Mouse (Mus musculus): Measurements from ENCODE around the gene Lamc2. TPM values are rescaled to one million over a fixed set of nuclear protein-coding genes. Genes with fewer than 3 reads are reported as not detected.

Lamc2 gene
- polyA plus RNA-seq, 1 experiment from 2014 or later = 1.0 TPM

DNA sequence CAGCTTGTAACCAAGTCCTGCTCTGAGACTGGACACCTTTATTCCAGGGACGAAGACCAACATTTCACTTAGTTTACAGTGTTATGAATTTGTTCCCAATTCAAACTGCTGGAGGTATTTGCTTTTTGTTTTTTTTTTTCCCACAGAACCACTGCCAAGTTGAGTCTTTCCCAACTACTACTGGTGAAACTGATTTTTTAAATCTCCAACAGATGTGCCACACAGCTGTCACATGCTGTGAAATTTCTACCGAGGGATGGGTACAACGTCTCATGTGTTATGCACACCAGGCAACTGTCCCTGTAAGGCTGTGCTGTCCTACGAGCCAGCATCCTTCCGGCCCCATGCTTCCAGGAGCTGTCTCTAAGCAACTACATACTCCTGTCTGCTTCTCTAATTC lies 18.0 kb downstream of the Lamc2 start:
- ATAC-seq (replicated peaks; ENCODE audit: low FRiP score) (no peak), DNase-seq (ENCODE audit: low spot score) (no peak)
- Histone ChIP-seq H3K4me2 (no peak overlapping the region), H3K36me3 (ENCODE audit: control insufficient read depth, insufficient read depth, low read length) (no peaks in the 10 kb centered on the region), H3K9me3 (ENCODE audit: control insufficient read depth, low read length) (no peaks in the 10 kb centered on the region), H3K27me3 (replicated peaks; ENCODE audit: control insufficient read depth, insufficient read depth, low read length) (no peaks in the 10 kb centered on the region), H3K4me3 (ENCODE audit: low read depth, low read length) (no peak overlapping the region), H3K27ac (ENCODE audit: low read depth, low read length) (no peak overlapping the region), H3K9ac (ENCODE audit: low read depth, low read length) (no peak overlapping the region), H3K4me1 (replicated peaks; ENCODE audit: control insufficient read depth, insufficient read depth, low read length) (peaks cover 4% of the 10 kb centered on the region)
- WGBS = 88% methylated on average over 5 of the region's 5 CpGs

GRCm38 (mm10) chr1:153163831-153164230 lies 22.4 kb downstream of the Lamc2 start:
- no peaks in the 10 kb centered on the region for H3K4me1 ChIP-seq (replicated peaks; ENCODE audit: control insufficient read depth, insufficient read depth, low read length)
- H3K4me3 ChIP-seq (ENCODE audit: low read depth, low read length) = no peak overlapping the region
- no peak for ATAC-seq (replicated peaks; ENCODE audit: low FRiP score)
- no peaks in the 10 kb centered on the region for H3K27me3 ChIP-seq (replicated peaks; ENCODE audit: control insufficient read depth, insufficient read depth, low read length)
- H3K9ac ChIP-seq (ENCODE audit: low read depth, low read length) = no peak overlapping the region
- H3K36me3 ChIP-seq (ENCODE audit: control insufficient read depth, insufficient read depth, low read length) = no peaks in the 10 kb centered on the region
- WGBS = 66% methylated on average over 3 of the region's 3 CpGs
- no peak overlapping the region for H3K27ac ChIP-seq (ENCODE audit: low read depth, low read length)
- no peak overlapping the region for H3K4me2 ChIP-seq
- no peaks in the 10 kb centered on the region for H3K9me3 ChIP-seq (ENCODE audit: control insufficient read depth, low read length)
- no peak for DNase-seq (ENCODE audit: low spot score)

DNA sequence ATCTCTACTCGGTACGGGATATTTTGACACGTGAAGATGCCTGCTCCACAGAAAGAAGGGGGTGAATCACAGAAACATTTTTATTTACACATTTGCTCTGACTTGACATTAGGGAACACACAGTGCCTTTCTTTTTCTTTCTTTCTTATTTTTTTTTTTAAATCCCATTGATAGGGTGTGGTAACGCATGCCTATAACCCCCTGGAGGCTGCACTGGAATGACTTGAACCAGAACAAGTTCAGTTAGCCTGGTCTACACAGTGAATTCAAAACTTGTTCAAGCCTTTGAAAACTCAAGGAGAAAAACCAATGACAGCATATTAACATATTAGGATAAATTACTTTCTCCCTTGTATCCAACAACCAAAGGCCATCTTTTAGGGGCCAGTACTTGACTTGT lies 27.1 kb downstream of the Lamc2 start:
- no peak overlapping the region for H3K4me3 ChIP-seq (ENCODE audit: low read depth, low read length)
- no peak overlapping the region for H3K27ac ChIP-seq (ENCODE audit: low read depth, low read length)
- no peaks in the 10 kb centered on the region for H3K36me3 ChIP-seq (ENCODE audit: control insufficient read depth, insufficient read depth, low read length)
- no peak overlapping the region for H3K4me2 ChIP-seq
- no peaks in the 10 kb centered on the region for H3K27me3 ChIP-seq (replicated peaks; ENCODE audit: control insufficient read depth, insufficient read depth, low read length)
- H3K9me3 ChIP-seq (ENCODE audit: control insufficient read depth, low read length) = no peaks in the 10 kb centered on the region
- DNase-seq (ENCODE audit: low spot score) (no peak), ATAC-seq (replicated peaks; ENCODE audit: low FRiP score) (no peak)
- no peaks in the 10 kb centered on the region for H3K4me1 ChIP-seq (replicated peaks; ENCODE audit: control insufficient read depth, insufficient read depth, low read length)
- no peak overlapping the region for H3K9ac ChIP-seq (ENCODE audit: low read depth, low read length)
- WGBS = 94% methylated on average over 4 of the region's 4 CpGs

DNA sequence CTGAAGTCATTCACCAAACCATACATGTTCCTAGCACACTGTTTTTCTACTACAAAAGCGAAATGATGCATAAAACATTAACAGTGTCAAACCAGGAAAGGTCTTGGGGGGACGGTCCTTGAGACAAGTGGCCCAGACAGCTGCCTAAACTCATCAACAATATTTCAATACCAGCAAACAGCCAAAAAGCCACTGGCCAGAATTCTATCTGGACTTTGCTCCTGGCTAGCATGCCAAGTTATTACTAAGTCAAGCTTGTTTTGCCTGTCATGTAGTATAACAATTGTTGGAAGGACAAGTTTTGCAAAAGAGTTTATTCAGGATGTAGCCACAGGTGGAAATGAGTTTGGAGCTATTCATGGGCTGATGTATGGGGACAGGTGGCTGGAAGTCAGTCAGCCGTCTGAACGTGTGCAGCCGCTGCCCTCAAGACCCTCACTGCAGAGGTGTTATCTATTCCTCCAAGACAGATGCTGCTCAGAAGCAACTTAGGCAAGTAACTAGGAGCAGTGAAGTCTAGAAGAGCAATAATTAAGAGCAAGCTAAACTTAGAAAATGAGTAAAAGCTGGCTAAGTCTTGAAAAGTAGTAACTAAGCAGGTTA lies 29.1 kb downstream of the Lamc2 start:
- no peak overlapping the region for H3K4me3 ChIP-seq (ENCODE audit: low read depth, low read length)
- DNase-seq (ENCODE audit: low spot score) (no peak), ATAC-seq (replicated peaks; ENCODE audit: low FRiP score) (no peak)
- H3K4me1 ChIP-seq (replicated peaks; ENCODE audit: control insufficient read depth, insufficient read depth, low read length) = no peaks in the 10 kb centered on the region
- no peaks in the 10 kb centered on the region for H3K36me3 ChIP-seq (ENCODE audit: control insufficient read depth, insufficient read depth, low read length)
- no peak overlapping the region for H3K4me2 ChIP-seq
- no peak overlapping the region for H3K9ac ChIP-seq (ENCODE audit: low read depth, low read length)
- H3K9me3 ChIP-seq (ENCODE audit: control insufficient read depth, low read length) = no peaks in the 10 kb centered on the region
- WGBS = 69% methylated on average over 5 of the region's 5 CpGs
- H3K27ac ChIP-seq (ENCODE audit: low read depth, low read length) = no peak overlapping the region
- H3K27me3 ChIP-seq (replicated peaks; ENCODE audit: control insufficient read depth, insufficient read depth, low read length) = no peaks in the 10 kb centered on the region

- DNase-seq (ENCODE audit: low spot score) (no peak), ATAC-seq (replicated peaks; ENCODE audit: low FRiP score) (no peak)
- Histone ChIP-seq H3K9me3 (ENCODE audit: control insufficient read depth, low read length) (no peaks in the 10 kb centered on the region), H3K4me2 (no peak overlapping the region), H3K36me3 (ENCODE audit: control insufficient read depth, insufficient read depth, low read length) (no peaks in the 10 kb centered on the region), H3K27me3 (replicated peaks; ENCODE audit: control insufficient read depth, insufficient read depth, low read length) (no peaks in the 10 kb centered on the region), H3K27ac (ENCODE audit: low read depth, low read length) (no peak overlapping the region), H3K9ac (ENCODE audit: low read depth, low read length) (no peak overlapping the region), H3K4me3 (ENCODE audit: low read depth, low read length) (no peak overlapping the region), H3K4me1 (replicated peaks; ENCODE audit: control insufficient read depth, insufficient read depth, low read length) (no peaks in the 10 kb centered on the region)
- 74% methylated on average over 8 of the region's 8 CpGs for WGBS
Measured at GRCm38 (mm10) chr1:153155364-153155763, 30.9 kb downstream of the Lamc2 start.

DNA sequence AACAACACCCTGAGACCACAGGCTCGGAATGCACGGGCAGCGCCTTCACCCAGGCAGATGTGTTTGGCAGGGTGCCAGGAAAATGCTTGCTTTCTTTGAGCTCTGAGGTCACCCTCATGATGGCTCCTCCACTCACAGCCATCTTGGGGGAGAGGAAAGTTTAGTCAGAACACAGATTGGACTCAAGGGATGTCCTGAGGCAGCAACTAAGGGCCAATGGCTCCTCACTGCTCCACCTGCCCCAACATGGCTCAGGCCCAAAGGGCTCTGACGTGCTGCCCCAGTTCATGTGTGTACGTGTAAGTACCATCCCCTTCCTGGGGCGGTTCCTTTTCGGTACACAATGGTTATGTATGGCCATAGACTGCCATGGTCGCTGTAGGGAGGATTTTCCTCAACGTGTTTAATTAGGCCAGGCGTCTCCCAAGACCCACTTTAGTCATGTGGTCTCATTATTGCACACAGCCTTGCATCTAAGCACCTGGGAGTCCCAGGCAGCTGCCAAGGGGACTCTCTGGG lies 32.6 kb downstream of the Lamc2 start:
- Histone ChIP-seq H3K4me2 (no peak overlapping the region), H3K9ac (ENCODE audit: low read depth, low read length) (no peak overlapping the region), H3K4me3 (ENCODE audit: low read depth, low read length) (no peak overlapping the region), H3K27ac (ENCODE audit: low read depth, low read length) (no peak overlapping the region), H3K9me3 (ENCODE audit: control insufficient read depth, low read length) (no peaks in the 10 kb centered on the region), H3K36me3 (ENCODE audit: control insufficient read depth, insufficient read depth, low read length) (no peaks in the 10 kb centered on the region), H3K4me1 (replicated peaks; ENCODE audit: control insufficient read depth, insufficient read depth, low read length) (no peaks in the 10 kb centered on the region), H3K27me3 (replicated peaks; ENCODE audit: control insufficient read depth, insufficient read depth, low read length) (no peaks in the 10 kb centered on the region)
- WGBS = 74% methylated on average over 10 of the region's 10 CpGs
- ATAC-seq (replicated peaks; ENCODE audit: low FRiP score) = no peak
- DNase-seq (ENCODE audit: low spot score) = no peak

GRCm38 (mm10) chr1:153152594-153152993 lies 33.7 kb downstream of the Lamc2 start:
- H3K27me3 ChIP-seq (replicated peaks; ENCODE audit: control insufficient read depth, insufficient read depth, low read length) = no peaks in the 10 kb centered on the region
- 84% methylated on average over 7 of the region's 7 CpGs for WGBS
- H3K27ac ChIP-seq (ENCODE audit: low read depth, low read length) = no peak overlapping the region
- no peak overlapping the region for H3K9ac ChIP-seq (ENCODE audit: low read depth, low read length)
- DNase-seq (ENCODE audit: low spot score) = no peak
- H3K4me3 ChIP-seq (ENCODE audit: low read depth, low read length) = no peak overlapping the region
- ATAC-seq (replicated peaks; ENCODE audit: low FRiP score) = no peak
- no peak overlapping the region for H3K4me2 ChIP-seq
- H3K36me3 ChIP-seq (ENCODE audit: control insufficient read depth, insufficient read depth, low read length) = no peaks in the 10 kb centered on the region
- H3K9me3 ChIP-seq (ENCODE audit: control insufficient read depth, low read length) = no peaks in the 10 kb centered on the region
- H3K4me1 ChIP-seq (replicated peaks; ENCODE audit: control insufficient read depth, insufficient read depth, low read length) = no peaks in the 10 kb centered on the region

DNA sequence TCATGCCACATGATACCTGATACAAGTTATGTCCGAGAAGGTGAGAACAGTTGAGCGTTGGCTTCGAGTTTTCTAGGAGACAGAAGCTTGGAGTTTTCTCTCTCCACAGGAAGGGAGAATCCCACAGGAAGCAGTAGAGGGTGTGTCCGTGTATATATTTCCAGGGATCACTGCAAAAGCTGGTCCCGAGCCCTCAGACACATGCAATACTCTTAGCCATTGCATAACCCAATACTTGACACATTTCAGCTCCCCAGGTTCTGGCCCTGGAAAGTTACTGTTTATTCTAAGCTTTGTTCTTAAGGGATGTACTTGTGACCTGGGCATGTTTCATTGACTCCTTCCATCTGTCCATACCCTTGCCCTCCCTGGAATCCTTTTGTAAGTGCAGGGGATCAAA lies 40.5 kb downstream of the Lamc2 start:
- Histone ChIP-seq H3K4me2 (no peak overlapping the region), H3K27me3 (replicated peaks; ENCODE audit: control insufficient read depth, insufficient read depth, low read length) (no peaks in the 10 kb centered on the region), H3K36me3 (ENCODE audit: control insufficient read depth, insufficient read depth, low read length) (no peaks in the 10 kb centered on the region), H3K9me3 (ENCODE audit: control insufficient read depth, low read length) (no peaks in the 10 kb centered on the region), H3K9ac (ENCODE audit: low read depth, low read length) (no peak overlapping the region), H3K4me1 (replicated peaks; ENCODE audit: control insufficient read depth, insufficient read depth, low read length) (0 out of 2 replicates have a peak, but pooled peaks cover under 1% of the 10 kb centered on the region), H3K27ac (ENCODE audit: low read depth, low read length) (no peak overlapping the region), H3K4me3 (ENCODE audit: low read depth, low read length) (no peak overlapping the region)
- ATAC-seq (replicated peaks; ENCODE audit: low FRiP score) (no peak), DNase-seq (ENCODE audit: low spot score) (no peak)
- WGBS = 74% methylated on average over 5 of the region's 5 CpGs

DNA sequence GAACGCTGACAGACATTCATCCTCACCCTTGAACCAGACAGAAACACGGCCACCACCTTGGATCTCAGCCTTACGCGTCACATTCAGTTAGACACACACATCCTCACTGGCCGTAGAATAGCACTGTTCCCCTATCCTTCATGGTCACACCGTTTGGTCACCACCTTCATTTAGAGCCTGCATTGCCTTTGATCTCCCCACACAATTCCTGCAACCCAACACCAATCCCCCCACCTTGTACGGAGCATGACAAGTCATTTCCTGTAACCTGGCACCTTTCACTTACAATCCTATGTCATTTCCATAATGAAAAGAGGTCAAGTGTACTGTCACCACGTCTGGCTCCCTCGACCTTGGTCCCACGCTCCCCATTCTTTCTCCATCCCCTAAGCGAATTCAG lies 42.2 kb downstream of the Lamc2 start:
- WGBS = 71% methylated on average over 11 of the region's 11 CpGs
- Histone ChIP-seq H3K27ac (ENCODE audit: low read depth, low read length) (no peak overlapping the region), H3K27me3 (replicated peaks; ENCODE audit: control insufficient read depth, insufficient read depth, low read length) (no peaks in the 10 kb centered on the region), H3K36me3 (ENCODE audit: control insufficient read depth, insufficient read depth, low read length) (no peaks in the 10 kb centered on the region), H3K4me3 (ENCODE audit: low read depth, low read length) (no peak overlapping the region), H3K9ac (ENCODE audit: low read depth, low read length) (no peak overlapping the region), H3K4me2 (no peak overlapping the region), H3K9me3 (ENCODE audit: control insufficient read depth, low read length) (no peaks in the 10 kb centered on the region), H3K4me1 (replicated peaks; ENCODE audit: control insufficient read depth, insufficient read depth, low read length) (peaks cover 6% of the 10 kb centered on the region; the same call in 1 of the 2 replicates)
- ATAC-seq (replicated peaks; ENCODE audit: low FRiP score) (no peak), DNase-seq (ENCODE audit: low spot score) (no peak)

Data from liver, embryonic 11.5 days (tissue).